Mouse (Mus musculus): ENCODE results near the gene Samd4. TPM values are rescaled to one million over a fixed set of nuclear protein-coding genes. Genes with fewer than 3 reads are reported as not detected.

Gene Samd4
- total and polyA plus RNA-seq, 2 experiments from 2014 or later: 4.9 to 14.7 TPM

GRCm38 (mm10) chr14:46950527-46951384, 68.1 kb downstream of the Samd4 start:
- Histone ChIP-seq H3K4me3 (ENCODE audit: low read length) (no peak overlapping the region), H3K27me3 (ENCODE audit: insufficient read depth, low read length) (no peaks in the 10 kb centered on the region), H3K9ac (replicated peaks; ENCODE audit: low read length) (no peak overlapping the region), H3K27ac (no peak overlapping the region), H3K36me3 (ENCODE audit: insufficient read depth, low read length) (no peaks in the 10 kb centered on the region), H3K4me2 (ENCODE audit: low read depth, low read length) (no peak overlapping the region), H3K9me3 (ENCODE audit: low read length) (no peaks in the 10 kb centered on the region), H3K4me1 (ENCODE audit: insufficient read depth, low read length) (no peaks in the 10 kb centered on the region; the same call in 1 of the 2 replicates)
- 64% methylated on average over 11 of the region's 11 CpGs for WGBS
- no peak for TF ChIP-seq CTCF (IDR thresholded peaks at IDR 0.05; ENCODE audit: low read depth)
- ATAC-seq (no peak), DNase-seq (ENCODE audit: low spot score) (no peak)

- ATAC-seq: no peak
- WGBS: 92% methylated on average over 2 of the region's 2 CpGs
- no peak for TF ChIP-seq CTCF (IDR thresholded peaks at IDR 0.05; ENCODE audit: low read depth)
These were observed 69.6 kb downstream of the Samd4 start for GRCm38 (mm10) chr14:46952264-46952663.

DNA sequence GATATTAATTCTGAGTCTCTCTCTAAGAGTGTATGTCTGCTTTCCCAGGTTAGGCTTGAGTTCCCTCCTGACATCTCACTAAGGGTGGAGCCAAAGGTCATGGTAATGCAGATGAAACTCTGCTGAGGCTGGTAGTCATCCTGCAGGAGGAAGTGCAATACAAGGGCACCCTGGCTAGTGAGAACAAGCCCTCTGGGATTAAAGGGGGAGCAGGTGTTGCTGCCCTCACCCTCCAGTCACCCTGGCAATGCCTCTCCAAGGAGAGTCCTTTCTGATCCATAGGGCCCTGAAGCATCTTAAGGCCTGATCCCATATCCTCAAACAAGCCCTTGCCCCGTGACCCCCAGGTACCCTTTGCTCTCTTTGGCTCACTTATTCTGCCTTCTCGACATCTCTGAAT, 72.5 kb downstream of the Samd4 start:
- ATAC-seq (no peak), DNase-seq (ENCODE audit: low spot score) (no peak)
- 65% methylated on average over 2 of the region's 2 CpGs for WGBS
- H3K4me1 ChIP-seq (ENCODE audit: insufficient read depth, low read length): no peaks in the 10 kb centered on the region
- no peak overlapping the region for H3K4me2 ChIP-seq (ENCODE audit: low read depth, low read length)
- H3K27me3 ChIP-seq (ENCODE audit: insufficient read depth, low read length): no peaks in the 10 kb centered on the region
- H3K36me3 ChIP-seq (ENCODE audit: insufficient read depth, low read length): no peaks in the 10 kb centered on the region
- no peak overlapping the region for H3K9ac ChIP-seq (replicated peaks; ENCODE audit: low read length)
- H3K27ac ChIP-seq: no peak overlapping the region
- TF ChIP-seq CTCF (IDR thresholded peaks at IDR 0.05; ENCODE audit: low read depth): no peak
- no peak overlapping the region for H3K4me3 ChIP-seq (ENCODE audit: low read length)
- H3K9me3 ChIP-seq (ENCODE audit: low read length): no peaks in the 10 kb centered on the region

More at GRCm38 (mm10) chr14:46952264-46952663, 69.6 kb downstream of the Samd4 start:
- Histone ChIP-seq H3K9me3 (ENCODE audit: low read length) (no peaks in the 10 kb centered on the region), H3K27me3 (ENCODE audit: insufficient read depth, low read length) (no peaks in the 10 kb centered on the region), H3K4me3 (ENCODE audit: low read length) (no peak overlapping the region), H3K4me1 (ENCODE audit: insufficient read depth, low read length) (no peaks in the 10 kb centered on the region), H3K36me3 (ENCODE audit: insufficient read depth, low read length) (no peaks in the 10 kb centered on the region), H3K4me2 (ENCODE audit: low read depth, low read length) (no peak overlapping the region), H3K9ac (replicated peaks; ENCODE audit: low read length) (no peak overlapping the region), H3K27ac (no peak overlapping the region)
- DNase-seq (ENCODE audit: low spot score): no peak

GRCm38 (mm10) chr14:46955574-46956043, 73.0 kb downstream of the Samd4 start:
- ATAC-seq: no peak
- H3K27me3 ChIP-seq (ENCODE audit: insufficient read depth, low read length): no peaks in the 10 kb centered on the region
- no peaks in the 10 kb centered on the region for H3K9me3 ChIP-seq (ENCODE audit: low read length)
- no peaks in the 10 kb centered on the region for H3K4me1 ChIP-seq (ENCODE audit: insufficient read depth, low read length)
- no peak for DNase-seq (ENCODE audit: low spot score)
- 59% methylated on average over 9 of the region's 9 CpGs for WGBS
- H3K4me2 ChIP-seq (ENCODE audit: low read depth, low read length): no peak overlapping the region
- no peak overlapping the region for H3K27ac ChIP-seq
- no peak for TF ChIP-seq CTCF (IDR thresholded peaks at IDR 0.05; ENCODE audit: low read depth)
- no peak overlapping the region for H3K9ac ChIP-seq (replicated peaks; ENCODE audit: low read length)
- H3K36me3 ChIP-seq (ENCODE audit: insufficient read depth, low read length): no peaks in the 10 kb centered on the region
- no peak overlapping the region for H3K4me3 ChIP-seq (ENCODE audit: low read length)

DNA sequence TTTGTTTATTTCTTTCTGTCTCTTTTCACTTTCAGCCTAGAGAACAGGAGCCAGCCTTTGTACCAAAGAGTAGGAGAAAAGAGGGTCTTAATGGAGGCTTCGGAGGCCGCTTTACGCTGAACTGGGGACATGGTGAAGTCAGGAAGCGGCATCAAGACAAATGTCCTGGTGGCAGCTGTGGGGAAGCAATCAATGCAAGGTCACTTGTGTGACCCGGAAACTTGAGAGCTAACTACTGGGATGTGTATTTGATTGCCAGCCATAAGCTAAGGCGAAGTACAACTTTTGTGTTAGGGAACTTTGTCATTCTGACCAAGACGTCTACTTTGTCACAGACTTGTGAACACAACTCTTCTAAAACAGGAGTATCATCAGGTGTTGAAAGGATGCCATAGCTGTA, 73.5 kb downstream of the Samd4 start:
- no peak overlapping the region for H3K4me2 ChIP-seq (ENCODE audit: low read depth, low read length)
- H3K9me3 ChIP-seq (ENCODE audit: low read length): no peaks in the 10 kb centered on the region
- no peak overlapping the region for H3K4me3 ChIP-seq (ENCODE audit: low read length)
- H3K9ac ChIP-seq (replicated peaks; ENCODE audit: low read length): no peak overlapping the region
- no peak overlapping the region for H3K27ac ChIP-seq
- no peaks in the 10 kb centered on the region for H3K4me1 ChIP-seq (ENCODE audit: insufficient read depth, low read length)
- no peaks in the 10 kb centered on the region for H3K27me3 ChIP-seq (ENCODE audit: insufficient read depth, low read length)
- TF ChIP-seq CTCF (IDR thresholded peaks at IDR 0.05; ENCODE audit: low read depth): no peak
- H3K36me3 ChIP-seq (ENCODE audit: insufficient read depth, low read length): no peaks in the 10 kb centered on the region
- 56% methylated on average over 7 of the region's 7 CpGs for WGBS
- DNase-seq (ENCODE audit: low spot score): no peak
- no peak for ATAC-seq

- Histone ChIP-seq H3K4me3 (ENCODE audit: low read length) (no peak overlapping the region), H3K9me3 (ENCODE audit: low read length) (no peaks in the 10 kb centered on the region), H3K27me3 (ENCODE audit: insufficient read depth, low read length) (no peaks in the 10 kb centered on the region), H3K4me2 (ENCODE audit: low read depth, low read length) (no peak overlapping the region), H3K9ac (replicated peaks; ENCODE audit: low read length) (no peak overlapping the region), H3K27ac (no peak overlapping the region), H3K36me3 (ENCODE audit: insufficient read depth, low read length) (no peaks in the 10 kb centered on the region), H3K4me1 (ENCODE audit: insufficient read depth, low read length) (no peaks in the 10 kb centered on the region)
- WGBS: 76% methylated on average over 7 of the region's 7 CpGs
- TF ChIP-seq CTCF (IDR thresholded peaks at IDR 0.05; ENCODE audit: low read depth): no peak
- DNase-seq (ENCODE audit: low spot score) (no peak), ATAC-seq (no peak)
These were observed 76.6 kb downstream of the Samd4 start for GRCm38 (mm10) chr14:46959166-46959721.

DNA sequence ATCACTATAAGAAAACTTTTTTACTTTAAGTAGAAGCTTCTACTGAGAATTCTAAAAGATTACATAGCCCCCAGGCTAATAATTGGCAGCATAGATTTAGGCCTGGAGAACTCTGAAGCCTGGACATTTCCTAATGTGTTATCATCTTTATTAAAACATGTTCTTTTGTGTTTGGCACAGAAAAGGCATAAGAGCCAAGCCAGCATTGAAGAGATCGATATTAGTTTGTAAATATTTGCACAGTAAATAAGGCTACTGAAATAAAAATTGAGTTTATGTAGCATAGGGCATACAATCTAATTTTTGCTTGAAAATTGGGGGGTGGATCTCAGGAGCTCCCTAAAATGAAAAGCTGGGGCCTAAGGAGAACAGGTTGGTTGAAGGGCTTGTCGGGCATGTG, 77.2 kb downstream of the Samd4 start:
- H3K4me3 ChIP-seq (ENCODE audit: low read length): no peak overlapping the region
- H3K27me3 ChIP-seq (ENCODE audit: insufficient read depth, low read length): no peaks in the 10 kb centered on the region
- H3K9me3 ChIP-seq (ENCODE audit: low read length): no peaks in the 10 kb centered on the region
- no peak overlapping the region for H3K9ac ChIP-seq (replicated peaks; ENCODE audit: low read length)
- DNase-seq (ENCODE audit: low spot score) (no peak), ATAC-seq (no peak)
- no peaks in the 10 kb centered on the region for H3K4me1 ChIP-seq (ENCODE audit: insufficient read depth, low read length)
- H3K27ac ChIP-seq: no peak overlapping the region
- H3K4me2 ChIP-seq (ENCODE audit: low read depth, low read length): no peak overlapping the region
- 98% methylated on average over 2 of the region's 2 CpGs for WGBS
- H3K36me3 ChIP-seq (ENCODE audit: insufficient read depth, low read length): no peaks in the 10 kb centered on the region
- TF ChIP-seq CTCF (IDR thresholded peaks at IDR 0.05; ENCODE audit: low read depth): no peak
